Mouse (Mus musculus): Measurements from ENCODE around the gene Eef2.
"Not testable (repeated sequence)": the region's sequence is repeated elsewhere in the genome, so short reads cannot be mapped to it uniquely, and the experiment has no call there.

Gene Eef2

DNA sequence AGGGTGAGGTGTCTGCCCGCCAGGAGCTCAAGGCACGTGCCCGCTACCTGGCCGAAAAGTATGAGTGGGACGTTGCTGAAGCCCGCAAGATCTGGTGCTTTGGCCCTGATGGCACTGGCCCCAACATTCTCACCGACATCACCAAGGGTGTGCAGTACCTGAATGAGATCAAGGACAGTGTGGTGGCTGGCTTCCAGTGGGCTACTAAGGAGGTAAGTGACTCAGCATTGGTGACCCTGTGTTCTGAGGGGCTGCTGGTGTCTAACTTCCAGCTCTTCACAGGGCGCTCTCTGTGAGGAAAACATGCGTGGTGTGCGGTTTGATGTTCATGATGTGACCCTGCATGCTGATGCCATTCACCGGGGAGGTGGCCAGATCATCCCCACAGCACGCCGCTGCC lies 4.5 kb downstream of the Eef2 start:
- DNase-seq (ENCODE audit: low spot score): no peak

DNA sequence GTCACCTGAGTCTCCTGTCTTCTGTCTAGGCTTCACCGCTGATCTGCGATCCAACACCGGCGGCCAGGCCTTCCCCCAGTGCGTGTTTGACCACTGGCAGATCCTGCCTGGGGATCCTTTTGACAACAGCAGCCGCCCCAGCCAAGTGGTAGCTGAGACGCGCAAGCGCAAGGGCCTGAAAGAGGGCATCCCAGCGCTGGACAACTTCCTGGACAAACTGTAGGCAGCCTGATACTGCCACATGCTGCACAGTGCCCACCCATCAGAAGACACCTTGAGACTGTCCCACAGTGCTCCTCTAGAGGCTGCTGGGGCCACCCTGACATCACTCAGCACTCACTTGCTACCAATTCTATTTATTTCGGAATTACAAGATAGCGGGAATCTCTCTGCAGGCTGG lies 5.4 kb downstream of the Eef2 start:
- not testable (repeated sequence) for DNase-seq (ENCODE audit: low spot score)

DNA sequence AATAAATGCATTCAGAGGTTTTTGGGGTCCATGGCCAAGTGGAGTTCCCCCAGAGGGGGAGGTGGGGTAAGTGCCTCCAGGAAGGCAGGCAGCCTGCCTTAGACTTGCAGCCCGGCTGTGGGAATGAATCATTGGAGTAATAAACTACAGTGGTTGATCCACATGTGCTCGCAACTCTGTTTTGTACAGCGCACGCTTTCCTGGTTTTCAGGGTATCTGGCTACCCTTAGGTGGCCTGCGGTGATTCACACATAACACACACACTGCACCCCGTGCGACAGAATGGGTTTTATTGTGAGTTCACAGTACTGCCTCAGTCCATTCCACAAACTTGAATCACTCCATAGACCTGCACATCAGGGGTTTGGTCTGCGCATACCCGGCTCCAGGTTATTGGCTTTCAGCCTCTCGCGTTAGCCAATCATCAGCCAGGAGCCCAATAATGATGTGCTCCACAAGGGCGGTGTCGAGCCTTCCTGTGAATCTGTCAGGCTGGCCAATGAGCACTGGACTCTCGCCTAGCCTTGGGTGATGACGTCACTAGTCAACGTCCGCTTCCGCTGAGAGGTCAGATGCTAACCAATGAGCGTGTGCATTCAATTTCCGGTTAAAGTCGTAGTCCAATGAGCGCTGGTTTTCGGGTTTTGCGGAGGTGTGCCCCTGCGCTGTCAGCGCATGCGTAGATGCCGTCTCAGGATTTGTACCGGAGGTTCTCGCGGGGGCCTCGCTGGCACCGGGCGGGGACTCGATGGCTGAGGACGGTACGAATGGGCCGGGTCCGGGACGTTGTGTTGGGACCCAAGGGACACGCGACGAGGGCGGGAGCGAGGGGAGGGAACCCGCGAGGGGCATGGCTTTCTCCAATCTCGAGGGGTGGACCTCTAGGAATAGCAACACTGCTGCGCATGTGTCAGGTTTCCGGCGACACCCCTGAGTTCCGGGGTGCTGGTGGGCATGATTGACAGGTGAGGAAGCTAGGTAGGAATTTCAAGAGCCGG lies 6.2 kb downstream of the Eef2 start, which contains the start of gene Dapk3:
Gene Dapk3, plus strand, starts transcription at position 670 of the 998 bp plus-strand sequence.
- DNase-seq (ENCODE audit: low spot score): peak; percentile 94

DNA sequence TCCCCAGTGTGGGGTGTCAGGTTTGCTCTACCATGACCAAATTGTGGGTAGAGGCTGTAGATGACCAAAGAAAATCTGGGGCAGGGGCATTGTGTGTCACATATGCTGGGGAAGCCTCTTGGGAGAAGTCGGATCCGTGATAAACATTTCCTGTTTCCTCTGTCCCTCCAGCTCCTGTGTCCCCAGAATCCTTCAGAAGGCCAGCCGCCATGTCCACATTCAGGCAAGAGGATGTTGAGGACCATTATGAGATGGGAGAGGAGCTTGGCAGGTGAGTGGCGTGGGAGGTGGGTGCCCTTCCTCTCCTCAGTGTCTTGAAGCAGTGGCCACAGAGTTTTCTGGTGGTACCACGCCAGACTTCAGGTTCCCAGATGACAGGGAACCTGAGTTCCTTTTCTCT lies 7.4 kb downstream of the Eef2 start, which contains the start of gene 4930442H23Rik:
Gene 4930442H23Rik, minus strand, starts transcription at position 45 of the 400 bp plus-strand sequence.
- no peak for DNase-seq (ENCODE audit: low spot score)

DNA sequence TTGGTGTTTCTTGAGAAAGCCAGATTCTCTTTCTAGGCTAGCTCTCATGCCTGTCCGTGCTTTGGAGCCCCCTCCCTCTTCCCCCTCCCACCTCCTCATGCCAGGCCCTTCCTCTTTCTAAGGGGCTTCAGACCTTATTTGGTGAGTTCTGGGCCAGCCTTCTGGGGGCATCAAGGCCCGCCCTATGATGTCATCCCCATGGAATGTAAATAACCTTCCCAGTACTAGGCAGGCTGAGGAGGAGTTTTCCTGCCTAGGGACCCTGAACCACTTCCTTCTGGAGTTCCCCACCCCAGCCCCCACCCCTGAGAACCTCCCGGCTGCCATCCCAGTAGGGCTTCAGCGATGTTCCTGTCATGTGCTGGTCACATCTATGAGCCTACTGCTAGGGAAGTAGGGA lies 8.3 kb downstream of the Eef2 start:
- no peak for DNase-seq (ENCODE audit: low spot score)

DNA sequence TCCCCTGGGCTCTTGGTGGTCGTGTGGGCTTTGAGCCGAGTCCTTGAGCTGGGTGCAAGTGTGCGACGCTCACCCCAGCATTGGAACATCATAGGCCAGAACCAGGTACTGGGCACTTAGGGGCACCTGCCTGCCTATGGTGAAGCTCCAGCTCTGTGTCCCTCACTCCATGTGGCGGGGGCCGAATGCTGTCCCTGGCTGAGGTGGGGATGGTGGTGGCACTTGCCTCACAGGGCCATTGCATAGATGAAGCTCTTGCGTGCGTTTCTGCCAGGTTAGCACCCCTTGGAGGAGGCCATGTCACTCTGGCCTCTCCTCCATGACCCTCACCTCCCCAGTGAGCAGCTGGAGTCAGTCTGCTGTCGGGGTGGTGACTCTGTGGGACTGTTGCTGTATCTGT lies 10.7 kb downstream of the Eef2 start:
- DNase-seq (ENCODE audit: low spot score): no peak

DNA sequence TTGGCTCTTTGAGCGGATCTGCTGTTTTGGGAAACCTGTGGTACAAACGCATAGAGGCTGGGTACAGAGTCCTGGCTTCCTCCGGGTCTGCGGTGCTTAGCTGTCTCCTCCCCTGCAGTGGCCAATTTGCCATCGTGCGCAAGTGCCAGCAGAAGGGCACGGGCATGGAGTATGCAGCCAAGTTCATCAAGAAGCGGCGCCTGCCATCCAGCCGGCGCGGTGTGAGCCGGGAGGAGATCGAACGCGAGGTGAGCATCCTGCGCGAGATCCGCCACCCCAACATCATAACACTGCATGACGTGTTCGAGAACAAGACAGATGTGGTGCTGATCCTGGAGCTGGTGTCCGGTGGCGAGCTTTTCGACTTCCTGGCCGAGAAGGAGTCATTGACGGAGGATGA lies 13.4 kb downstream of the Eef2 start:
- no peak for DNase-seq (ENCODE audit: low spot score)

DNA sequence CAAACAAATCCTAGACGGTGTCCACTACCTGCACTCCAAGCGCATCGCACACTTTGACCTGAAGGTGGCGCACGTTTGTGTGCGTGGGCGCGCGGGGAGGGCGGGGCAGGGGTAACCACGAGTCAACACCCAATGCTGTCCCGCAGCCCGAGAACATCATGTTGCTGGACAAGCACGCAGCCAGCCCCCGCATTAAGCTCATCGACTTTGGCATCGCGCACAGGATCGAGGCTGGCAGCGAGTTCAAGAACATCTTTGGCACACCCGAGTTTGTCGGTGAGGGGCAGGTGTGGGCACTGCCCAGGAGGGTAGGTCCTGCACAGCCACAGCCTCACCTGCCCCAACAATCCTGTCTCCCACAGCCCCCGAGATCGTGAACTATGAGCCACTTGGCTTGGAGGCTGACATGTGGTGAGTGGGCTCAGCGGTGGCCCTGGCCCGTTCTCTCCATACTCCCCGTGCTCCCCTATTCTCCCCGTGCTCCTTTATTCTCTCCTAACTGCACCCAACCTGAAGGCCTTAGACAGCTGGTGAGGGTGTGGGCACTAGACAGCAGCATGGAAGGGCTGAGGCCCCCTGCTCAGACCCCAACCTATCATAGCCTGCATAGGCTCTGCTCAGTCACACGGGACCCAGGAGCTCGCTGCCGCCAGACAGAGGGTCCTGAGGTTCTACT lies 13.9 kb downstream of the Eef2 start:
- peak; percentile 75 for DNase-seq (ENCODE audit: low spot score)

DNA sequence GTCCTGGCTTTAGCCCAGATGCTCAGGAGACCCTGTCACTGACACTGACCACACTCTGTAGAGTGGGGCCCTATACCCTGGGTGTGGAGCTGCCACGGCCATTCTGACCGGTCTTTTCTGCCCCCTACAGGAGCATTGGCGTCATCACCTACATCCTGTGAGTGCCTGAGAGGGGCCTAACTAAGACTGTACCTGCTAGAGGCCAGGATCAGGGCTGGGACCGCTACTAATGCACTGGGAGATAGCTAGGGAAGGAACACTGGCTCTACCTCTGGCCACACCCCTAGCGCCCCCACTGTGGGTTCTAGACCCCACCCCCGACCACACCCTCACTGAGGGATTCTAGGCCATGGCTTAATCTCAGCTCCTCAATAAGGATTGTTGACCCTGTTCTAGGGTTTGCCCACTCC lies 14.5 kb downstream of the Eef2 start:
- DNase-seq (ENCODE audit: low spot score): peak; percentile 57

DNA sequence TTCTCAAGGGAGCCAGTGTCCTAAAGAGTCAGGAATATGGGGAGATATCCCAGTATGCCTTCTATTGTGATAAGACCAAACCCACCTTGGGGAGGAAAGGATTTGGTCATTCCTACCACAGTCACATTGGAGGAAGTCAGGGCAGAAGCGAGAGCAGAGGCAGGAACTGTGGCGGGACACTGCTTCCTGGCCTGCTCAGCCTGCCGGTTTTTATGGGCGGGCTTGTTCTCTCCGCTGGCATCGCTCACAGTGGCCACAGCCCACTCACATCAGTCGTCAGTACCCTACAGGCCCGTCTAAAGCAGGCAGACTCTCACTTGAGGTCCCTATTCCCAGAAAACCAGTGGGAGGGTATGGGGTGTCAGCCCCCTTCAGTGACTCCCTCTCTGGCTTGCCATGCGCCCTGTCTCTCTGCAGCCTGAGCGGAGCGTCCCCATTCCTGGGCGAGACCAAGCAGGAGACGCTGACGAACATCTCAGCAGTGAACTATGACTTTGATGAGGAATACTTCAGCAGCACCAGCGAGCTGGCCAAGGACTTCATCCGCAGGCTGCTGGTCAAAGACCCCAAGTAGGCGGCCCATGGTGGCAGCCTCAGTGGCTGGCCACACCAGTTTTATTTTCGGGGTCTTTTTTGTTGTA lies 15.0 kb downstream of the Eef2 start:
- DNase-seq (ENCODE audit: low spot score): no peak

DNA sequence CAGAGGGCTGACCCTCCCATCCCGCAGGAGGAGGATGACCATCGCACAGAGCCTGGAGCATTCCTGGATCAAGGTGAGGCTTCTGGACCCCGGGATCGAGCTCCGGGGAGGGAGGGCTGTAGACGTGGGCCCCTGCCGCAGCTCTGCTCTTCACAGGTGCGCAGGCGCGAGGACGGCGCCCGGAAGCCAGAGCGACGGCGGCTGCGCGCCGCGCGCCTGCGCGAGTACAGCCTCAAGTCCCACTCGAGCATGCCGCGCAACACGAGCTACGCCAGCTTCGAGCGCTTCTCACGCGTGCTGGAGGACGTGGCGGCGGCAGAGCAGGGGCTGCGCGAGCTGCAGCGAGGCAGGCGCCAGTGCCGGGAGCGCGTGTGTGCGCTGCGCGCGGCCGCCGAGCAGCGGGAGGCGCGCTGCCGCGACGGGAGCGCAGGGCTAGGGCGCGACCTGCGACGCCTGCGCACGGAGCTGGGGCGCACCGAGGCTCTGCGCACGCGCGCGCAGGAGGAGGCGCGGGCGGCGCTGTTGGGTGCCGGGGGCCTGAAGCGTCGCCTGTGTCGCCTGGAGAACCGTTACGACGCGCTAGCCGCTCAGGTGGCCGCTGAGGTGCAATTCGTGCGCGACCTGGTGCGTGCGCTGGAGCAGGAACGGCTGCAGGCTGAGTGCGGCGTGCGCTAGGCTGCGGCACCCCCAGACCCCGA lies 16.0 kb downstream of the Eef2 start:
- peak; percentile 83 for DNase-seq (ENCODE audit: low spot score)

DNA sequence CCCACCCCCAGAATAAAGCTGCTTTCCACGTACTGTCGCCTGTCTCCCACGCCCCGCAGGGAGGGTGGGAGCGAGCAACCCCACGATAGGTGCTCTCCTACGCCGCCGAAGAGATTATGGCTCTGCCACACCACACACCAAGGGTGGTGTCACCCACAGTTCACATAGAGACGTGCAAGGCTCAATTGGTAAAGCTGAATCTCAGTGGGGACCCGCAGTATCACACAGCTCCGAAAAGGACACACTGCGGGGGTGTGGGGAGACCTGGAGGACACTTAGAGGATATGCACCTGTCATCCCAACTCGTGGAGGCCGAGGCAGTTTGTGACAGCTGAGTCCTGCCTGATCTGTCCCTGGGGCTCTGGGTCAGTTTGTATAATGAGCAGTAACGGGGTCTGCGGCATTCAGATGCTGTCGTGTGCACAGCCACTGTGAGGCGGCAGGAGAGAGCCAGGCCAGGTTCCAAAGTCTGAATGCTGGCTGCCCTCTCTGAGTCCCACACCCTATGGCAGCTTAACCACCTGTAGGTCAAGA lies 16.6 kb downstream of the Eef2 start:
- no peak for DNase-seq (ENCODE audit: low spot score)

DNA sequence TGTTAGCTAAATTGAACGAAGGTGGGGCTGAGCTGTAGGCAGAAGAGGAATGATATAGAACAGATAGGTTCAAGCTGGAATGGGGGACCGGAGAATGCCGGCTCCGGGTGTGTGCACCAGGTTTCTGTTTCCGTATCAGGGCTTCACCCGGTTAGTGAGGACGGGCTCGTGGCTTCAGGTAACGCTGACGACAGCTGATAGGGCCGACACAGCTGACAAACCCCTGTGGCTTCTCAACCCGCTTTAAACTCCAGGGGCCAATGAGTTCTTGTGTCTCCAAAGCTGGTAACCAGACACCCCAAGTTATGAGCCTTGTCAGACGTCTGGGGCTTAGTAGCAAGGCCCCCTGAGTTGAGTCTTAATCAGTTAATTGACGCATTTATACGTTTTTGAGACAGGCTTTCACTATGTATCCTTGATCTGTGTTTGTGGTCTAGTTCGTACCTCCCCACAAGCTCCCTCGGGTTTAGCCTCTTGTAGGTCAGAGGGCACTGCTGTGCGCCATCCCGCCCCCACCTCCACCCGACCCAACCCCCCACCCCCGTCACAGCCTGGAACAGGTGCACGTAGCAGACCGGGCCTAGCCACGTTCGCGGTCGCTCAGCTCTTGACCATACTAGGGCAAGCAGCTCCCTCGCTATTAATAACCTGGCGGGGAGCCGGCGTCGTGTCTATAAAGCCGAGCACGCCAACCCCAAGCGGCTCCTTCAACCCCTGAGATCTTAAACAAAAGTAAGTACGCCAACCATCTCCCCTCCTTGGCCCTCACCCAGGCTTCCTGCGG lies 17.8 kb downstream of the Eef2 start:
- peak; percentile 74 for DNase-seq (ENCODE audit: low spot score)

DNA sequence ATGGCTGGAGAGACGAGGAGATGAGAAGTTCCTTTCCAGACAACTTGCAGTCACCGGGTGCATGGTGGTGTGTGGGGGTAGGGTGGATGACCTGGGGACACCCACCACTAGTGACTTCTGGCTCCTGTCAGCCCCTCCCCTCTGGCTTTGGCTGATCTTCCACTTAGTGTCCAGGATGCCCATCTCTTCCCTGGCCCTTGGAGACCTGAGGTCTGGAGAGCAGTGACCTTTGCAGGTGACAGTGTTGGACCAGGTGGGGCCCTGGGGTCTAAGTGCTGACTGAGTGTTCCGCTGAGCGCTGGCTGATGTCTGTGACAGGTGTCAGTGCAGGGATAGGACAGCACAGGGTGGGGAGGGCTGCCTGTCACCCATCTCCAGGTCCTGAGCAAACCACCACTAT lies 18.9 kb downstream of the Eef2 start:
- no peak for DNase-seq (ENCODE audit: low spot score)

DNA sequence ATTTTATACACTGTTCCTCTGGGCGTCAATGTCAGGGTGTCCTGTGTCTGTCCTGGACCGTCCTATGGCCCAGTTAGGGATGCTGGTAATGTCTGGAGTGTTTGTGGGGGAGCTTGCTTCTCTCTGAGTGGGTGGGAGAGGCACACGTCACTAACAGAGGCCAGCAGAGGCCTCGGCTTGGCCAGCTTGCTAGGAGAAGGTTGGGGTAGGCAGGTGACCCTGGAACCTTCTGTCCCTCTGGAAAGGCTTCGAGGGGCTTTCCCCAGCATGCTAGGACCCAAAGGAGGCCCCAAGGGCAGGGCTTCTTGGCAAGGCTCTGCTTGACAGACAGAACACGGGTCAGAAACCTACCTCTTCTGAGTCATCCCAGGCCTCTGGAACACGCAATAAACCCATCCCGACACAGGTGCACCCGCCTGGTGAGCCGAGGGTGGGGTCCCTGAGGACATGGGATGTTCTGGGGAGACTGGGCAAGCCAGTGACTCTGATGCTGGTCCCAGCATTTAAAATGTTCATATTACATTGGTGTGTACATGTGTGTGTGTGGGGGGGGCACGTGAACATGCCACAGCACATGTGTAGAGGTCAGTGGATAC lies 20.1 kb downstream of the Eef2 start:
- DNase-seq (ENCODE audit: low spot score): no peak

DNA sequence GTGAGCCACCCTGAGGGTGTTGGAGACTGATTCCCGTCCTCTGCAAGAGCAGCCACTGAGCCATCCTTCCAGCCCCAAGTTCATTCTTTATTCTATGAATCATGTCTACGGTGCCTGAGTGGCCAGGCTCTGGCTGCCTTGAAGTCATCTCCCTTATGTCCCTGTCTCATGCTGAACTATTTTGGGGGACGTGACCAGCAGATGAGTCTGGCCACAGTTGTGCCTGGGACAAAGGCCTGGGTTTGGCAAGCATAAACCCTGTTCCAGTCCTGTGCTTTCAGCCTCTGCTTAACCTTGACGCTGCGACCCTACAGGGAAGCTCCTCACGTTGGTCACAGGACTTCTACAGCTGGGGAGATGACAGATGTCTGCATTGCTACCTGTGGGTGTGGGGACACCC lies 20.9 kb downstream of the Eef2 start:
- DNase-seq (ENCODE audit: low spot score): no peak

DNA sequence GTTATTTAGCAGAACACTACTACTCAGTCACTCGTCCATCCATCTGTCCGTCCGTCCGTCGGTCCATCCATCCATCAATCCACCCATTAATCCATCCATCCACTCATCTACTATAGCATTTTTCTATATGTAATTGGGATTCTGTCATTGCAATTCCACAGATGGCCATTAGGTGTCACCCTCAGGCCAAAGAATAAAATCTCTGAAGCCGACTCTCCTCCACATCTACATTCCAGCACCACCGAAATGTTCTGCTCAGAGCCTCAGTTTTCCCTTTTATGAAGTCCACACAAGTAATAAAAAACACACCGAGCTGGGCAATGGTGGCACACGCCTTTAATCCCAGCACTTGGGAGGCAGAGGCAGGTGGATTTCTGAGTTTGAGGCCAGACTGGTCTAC lies 21.8 kb downstream of the Eef2 start:
- peak; percentile 71 for DNase-seq (ENCODE audit: low spot score)

DNA sequence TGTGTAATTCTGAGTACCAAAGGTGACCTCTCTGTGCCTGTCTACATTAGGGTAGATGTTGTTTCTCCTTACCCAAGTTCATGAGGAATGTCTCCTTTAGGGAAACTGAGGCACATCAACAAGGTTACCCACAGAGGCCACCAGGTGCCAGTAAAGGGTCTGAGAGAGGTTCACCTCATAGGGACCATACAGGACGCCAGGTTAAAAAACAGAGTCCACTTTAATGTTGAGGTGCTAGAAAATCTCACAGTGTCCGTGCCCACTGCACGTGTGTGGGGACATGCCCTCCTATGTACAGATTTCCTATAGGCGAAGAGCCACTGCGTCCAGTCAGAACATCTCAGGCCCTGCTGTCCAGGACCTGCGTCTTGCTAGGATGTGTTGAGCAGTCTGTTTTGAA lies 22.6 kb downstream of the Eef2 start:
- no peak for DNase-seq (ENCODE audit: low spot score)

DNA sequence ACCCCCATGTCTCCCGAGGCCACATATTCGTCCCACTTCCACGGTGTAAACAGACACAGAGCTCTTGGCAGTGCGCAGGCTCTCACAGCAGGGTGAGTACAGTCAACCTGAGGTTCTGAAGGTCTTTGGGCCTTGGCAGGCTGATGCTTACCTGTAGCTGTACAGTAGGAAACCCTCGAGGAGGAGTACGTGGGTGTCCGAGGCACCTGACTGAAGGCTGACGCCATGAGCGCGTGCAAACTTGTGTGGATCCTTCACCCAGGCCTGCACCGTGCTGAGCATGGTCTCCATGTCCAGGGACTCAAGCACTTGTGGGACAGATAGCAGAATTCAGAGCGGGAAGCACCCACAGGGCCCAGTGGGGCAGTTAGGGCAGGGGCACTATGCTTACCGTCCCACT lies 23.7 kb downstream of the Eef2 start:
- DNase-seq (ENCODE audit: low spot score): no peak

DNA sequence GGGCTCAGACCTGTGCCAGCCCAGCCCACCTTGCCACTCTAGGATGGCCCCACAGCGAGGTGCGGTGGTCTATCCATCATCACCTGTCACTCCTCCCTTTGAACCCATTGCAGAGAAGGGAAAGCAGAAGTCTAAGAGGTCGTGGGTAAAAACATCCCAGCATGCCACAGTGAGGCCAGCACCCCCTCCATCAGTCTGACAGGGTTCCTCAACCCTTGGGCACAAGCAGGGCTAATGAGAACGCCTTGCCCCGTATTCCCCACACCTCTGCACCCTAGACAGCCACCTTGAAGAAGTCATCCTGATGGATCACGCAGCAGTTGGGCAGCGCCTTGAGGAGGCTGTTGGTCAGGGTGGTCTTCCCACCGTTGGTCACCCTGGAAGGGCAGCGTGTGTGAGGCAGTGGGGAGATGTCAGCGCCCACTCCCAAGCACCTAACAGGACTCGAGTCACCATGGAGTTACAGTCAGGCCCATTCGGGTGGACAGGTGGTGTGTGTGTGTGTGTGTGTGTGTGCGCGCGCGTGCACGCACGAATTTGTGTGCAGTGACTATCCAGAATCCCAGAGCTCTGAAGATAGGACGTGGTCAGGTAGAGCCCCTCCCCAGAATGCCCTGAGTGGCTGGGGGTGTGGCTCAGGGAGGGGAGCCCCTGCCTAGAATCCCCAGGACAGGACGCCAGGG lies 24.3 kb downstream of the Eef2 start:
- DNase-seq (ENCODE audit: low spot score): no peak
